Mouse (Mus musculus): ENCODE data around the gene Rnf5. TPM values are rescaled to one million over a fixed set of nuclear protein-coding genes. Genes with fewer than 3 reads are reported as not detected.

Gene Rnf5
- polyA plus RNA-seq, 1 experiment from 2014 or later: 241 TPM

DNA sequence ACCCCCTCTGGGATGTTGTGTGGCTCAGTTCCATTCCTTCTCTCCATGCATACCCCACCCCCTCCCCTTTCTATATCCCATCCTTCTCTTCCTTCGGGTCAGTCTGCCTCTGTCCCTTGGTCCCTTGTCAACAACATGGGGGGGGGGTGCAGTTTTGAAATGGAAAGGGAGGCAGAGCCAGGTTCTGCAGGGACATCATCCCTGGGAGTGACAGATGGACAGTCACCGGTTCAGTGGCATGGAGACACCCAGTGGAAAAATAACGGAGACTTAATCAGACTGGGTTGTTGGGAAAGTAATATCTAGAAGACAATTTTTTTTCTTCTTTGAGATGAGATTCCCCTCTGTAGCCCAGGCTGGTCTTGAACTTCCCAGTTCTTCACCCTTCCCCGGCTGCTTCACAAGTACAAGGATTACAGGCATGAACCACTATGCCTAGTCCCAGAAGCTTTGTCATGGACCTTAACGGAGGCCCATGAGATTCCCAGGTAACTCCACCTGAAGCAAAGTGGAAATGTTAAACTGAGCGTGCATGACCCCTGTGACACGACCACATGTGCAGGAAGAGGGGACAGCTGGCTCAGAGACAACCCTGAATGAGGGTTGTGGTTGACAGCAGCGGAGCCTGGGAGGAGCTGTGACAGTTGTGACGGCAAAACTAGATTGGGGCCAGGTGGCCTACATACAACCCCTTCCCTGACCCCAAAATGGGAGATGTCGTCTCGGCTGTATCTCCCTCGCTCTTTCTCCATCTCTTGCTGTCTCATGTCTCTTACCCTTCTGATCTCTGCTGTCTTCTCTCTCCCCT is 26.5 kb upstream of the Rnf5 start:
- H3K9ac ChIP-seq: peak overlapping the region; percentile 73
- 17% methylated on average over 12 of the region's 12 CpGs for WGBS
- peaks cover 64% of the 10 kb centered on the region for H3K4me1 ChIP-seq
- H3K27me3 ChIP-seq: peaks cover 53% of the 10 kb centered on the region
- H3K4me2 ChIP-seq: peak overlapping the region; percentile 87
- no peaks in the 10 kb centered on the region for H3K36me3 ChIP-seq (replicated peaks)
- no peaks in the 10 kb centered on the region for H3K9me3 ChIP-seq
- no peak for ATAC-seq (ENCODE audit: low FRiP score)
- H3K27ac ChIP-seq: no peak overlapping the region
- H3K4me3 ChIP-seq (replicated peaks): peak overlapping the region; percentile 38

DNA sequence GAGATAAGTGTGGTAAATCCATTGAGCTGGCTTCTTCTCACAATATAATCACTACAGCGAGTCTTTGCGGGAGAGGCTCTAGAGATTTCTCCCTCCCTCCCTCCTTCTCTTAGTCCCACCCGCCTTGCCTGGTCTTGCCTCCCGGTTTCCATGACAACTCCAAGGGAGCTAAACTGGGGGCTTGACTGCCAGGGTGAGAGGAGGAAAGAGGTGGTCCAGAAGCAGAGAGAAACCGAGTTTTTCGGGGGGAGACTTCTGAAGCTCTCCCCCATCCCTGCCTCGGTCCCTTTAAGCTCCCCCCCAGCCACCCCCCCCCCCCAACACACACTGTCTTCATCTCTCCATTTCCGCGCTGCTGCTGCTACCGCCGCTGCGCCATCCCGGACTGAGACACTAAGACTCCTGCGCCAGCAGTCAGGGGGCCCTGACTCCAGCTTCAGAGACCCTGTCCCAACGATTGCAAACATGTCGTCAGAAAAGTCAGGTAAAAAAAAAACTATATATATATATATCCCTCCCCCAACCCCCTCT is 25.8 kb upstream of the Rnf5 start, which contains the start of gene Prrt1:
Gene Prrt1 (plus strand): TSS at position 313 of the 531 bp plus-strand sequence.
- no peaks in the 10 kb centered on the region for H3K9me3 ChIP-seq
- 0% methylated on average over 14 of the region's 16 CpGs for WGBS
- H3K27me3 ChIP-seq: peaks cover 53% of the 10 kb centered on the region
- peak within 1 kb of the TSS; percentile 71 for H3K4me3 ChIP-seq (replicated peaks)
- peak within 1 kb of the TSS; percentile 92 for H3K27ac ChIP-seq
- peak within 1 kb of the TSS; percentile 87 for H3K4me2 ChIP-seq
- peak within 1 kb of the TSS; percentile 73 for H3K9ac ChIP-seq
- peak; percentile 48 for ATAC-seq (ENCODE audit: low FRiP score)
- peaks cover 64% of the 10 kb centered on the region for H3K4me1 ChIP-seq
- H3K36me3 ChIP-seq (replicated peaks): no peaks in the 10 kb centered on the region

DNA sequence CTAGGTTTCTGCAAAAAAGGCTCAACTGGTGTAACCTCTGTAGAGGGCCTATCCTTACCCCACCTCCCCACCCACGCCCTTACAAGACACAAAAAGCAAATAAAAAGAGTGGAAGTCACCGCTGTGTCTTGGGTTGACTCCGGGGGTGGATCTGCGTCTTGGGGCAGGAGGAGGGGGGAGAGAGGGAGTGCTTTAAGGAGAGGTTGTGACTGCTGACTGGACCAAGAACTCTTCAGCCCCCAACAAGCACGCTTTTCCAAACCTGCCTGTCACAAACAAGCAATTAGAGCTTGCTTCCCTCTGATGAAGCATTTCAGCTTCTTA is 25.1 kb upstream of the Rnf5 start:
- ATAC-seq (ENCODE audit: low FRiP score): no peak
- 12% methylated on average over 5 of the region's 5 CpGs for WGBS
- H3K27me3 ChIP-seq: peaks cover 48% of the 10 kb centered on the region
- no peaks in the 10 kb centered on the region for H3K9me3 ChIP-seq
- H3K9ac ChIP-seq: peak overlapping the region; percentile 73
- peak overlapping the region; percentile 71 for H3K4me3 ChIP-seq (replicated peaks)
- H3K27ac ChIP-seq: peak overlapping the region; percentile 92
- peak overlapping the region; percentile 87 for H3K4me2 ChIP-seq
- no peaks in the 10 kb centered on the region; the same call in 1 of the 2 replicates for H3K36me3 ChIP-seq (replicated peaks)
- H3K4me1 ChIP-seq: peaks cover 64% of the 10 kb centered on the region

DNA sequence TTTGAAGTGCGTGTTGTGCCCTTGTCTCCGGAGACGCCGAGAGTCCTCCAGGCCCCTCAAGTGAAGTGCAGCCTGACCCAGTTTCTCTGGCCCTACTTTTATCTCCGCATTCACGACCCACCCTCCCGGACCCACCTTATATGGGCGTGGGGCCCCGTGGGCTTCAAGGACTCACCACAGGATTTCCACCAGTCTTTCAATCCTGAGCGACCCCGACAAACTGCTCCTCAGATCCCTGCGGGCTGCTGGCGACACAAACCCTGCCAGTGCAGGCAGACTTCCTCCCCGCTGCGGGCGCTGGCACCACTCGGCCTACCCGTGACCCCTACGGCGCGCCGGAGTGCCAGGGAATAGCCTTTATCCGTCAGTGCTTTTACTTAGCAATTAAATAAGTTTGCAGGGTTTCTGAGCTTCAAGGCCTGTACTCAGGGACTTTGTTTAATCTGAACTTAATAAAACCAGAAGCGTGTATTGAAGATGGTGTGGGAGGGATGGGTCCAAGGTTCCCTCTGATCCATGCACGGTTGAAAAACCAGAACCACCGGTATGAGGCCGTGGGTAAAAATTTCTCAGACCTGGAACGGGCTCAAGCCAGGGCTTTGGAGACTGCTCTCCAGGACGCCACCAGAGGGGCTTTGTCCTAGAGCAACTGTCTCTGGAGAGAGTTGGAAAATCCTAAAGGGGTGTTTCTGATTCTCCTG is 24.6 kb upstream of the Rnf5 start, which contains the start of gene Ppt2:
Gene Ppt2 (minus strand): TSS at position 568 of the 701 bp plus-strand sequence.
- no peak for ATAC-seq (ENCODE audit: low FRiP score)
- WGBS: 6% methylated on average over 29 of the region's 29 CpGs
- Histone ChIP-seq H3K4me3 (replicated peaks) (peak within 1 kb of the TSS; percentile 71), H3K36me3 (replicated peaks) (peaks cover under 1% of the 10 kb centered on the region; the same call in 1 of the 2 replicates), H3K4me1 (peaks cover 64% of the 10 kb centered on the region), H3K9ac (peak within 1 kb of the TSS; percentile 73), H3K27ac (peak within 1 kb of the TSS; percentile 92), H3K4me2 (peak within 1 kb of the TSS; percentile 87), H3K9me3 (no peaks in the 10 kb centered on the region), H3K27me3 (peaks cover 43% of the 10 kb centered on the region)

DNA sequence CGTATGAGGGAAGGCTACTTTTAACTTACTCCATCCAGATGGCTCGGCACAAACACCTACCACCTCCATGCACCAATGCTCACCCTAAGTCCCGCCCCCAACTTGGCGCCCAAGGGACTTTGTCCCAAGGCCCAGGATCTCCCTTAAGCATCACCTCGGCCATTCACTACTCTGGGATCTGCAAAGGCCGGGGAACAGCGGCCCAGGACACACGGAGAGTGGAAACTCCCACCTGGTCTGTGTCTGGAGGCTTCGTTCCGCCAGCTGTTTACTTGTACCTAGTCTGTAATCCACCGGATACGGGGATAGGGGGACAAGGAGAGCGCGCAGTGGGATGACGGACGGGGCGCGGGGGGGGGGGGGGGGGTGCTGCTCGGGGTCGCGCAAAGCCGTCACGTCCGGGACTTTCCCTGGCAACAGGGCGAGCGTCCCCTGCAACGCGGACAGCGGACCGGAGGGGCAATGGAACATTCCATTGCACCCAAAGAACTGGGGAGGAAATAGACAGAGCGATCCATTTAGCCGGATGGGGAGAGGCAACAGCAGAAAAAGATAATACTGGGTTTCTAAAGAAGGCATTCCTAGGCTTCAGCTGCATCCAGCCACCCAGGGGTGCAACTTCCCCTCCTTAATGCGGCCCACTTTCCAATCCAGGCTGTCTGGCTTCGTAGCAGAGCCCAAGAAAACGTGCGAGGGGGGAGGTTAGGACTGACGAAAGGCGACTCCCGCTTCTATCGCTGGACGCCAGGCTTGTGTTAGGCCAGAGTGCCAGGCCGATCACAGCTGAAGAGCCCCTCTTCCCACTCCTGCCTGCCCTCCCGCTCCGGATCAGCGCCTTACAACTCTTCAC is 23.8 kb upstream of the Rnf5 start:
- WGBS: under 1% methylated on average over 43 of the region's 45 CpGs
- ATAC-seq (ENCODE audit: low FRiP score): peak; percentile 67
- Histone ChIP-seq H3K27ac (peak overlapping the region; percentile 92), H3K4me3 (replicated peaks) (peak overlapping the region; percentile 71), H3K27me3 (peaks cover 35% of the 10 kb centered on the region), H3K36me3 (replicated peaks) (peaks cover 9% of the 10 kb centered on the region), H3K9ac (peak overlapping the region; percentile 73), H3K9me3 (no peaks in the 10 kb centered on the region), H3K4me2 (peak overlapping the region; percentile 87), H3K4me1 (peaks cover 60% of the 10 kb centered on the region)

DNA sequence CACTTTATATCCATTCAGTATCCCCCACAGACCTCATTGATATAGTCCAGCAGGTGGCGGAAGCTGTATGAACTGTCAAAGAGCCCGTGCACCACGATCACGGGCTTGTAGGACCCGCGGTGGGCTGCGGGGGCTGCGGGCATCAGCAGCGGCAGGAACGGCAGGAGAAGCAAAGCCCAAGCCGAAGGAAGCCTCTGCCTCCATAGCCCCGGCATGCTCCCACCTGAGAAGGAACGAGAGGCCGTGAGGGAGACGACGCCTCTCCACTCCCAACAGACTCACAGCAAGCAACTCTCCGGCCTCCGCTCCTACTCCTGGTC is 23.2 kb upstream of the Rnf5 start:
- H3K9ac ChIP-seq: peak overlapping the region; percentile 73
- H3K4me1 ChIP-seq: peaks cover 54% of the 10 kb centered on the region
- peak overlapping the region; percentile 92 for H3K27ac ChIP-seq
- H3K27me3 ChIP-seq: peaks cover 30% of the 10 kb centered on the region
- H3K36me3 ChIP-seq (replicated peaks): peaks cover 14% of the 10 kb centered on the region
- under 1% methylated on average over 18 of the region's 18 CpGs for WGBS
- no peaks in the 10 kb centered on the region for H3K9me3 ChIP-seq
- peak overlapping the region; percentile 87 for H3K4me2 ChIP-seq
- H3K4me3 ChIP-seq (replicated peaks): peak overlapping the region; percentile 71
- peak; percentile 30 for ATAC-seq (ENCODE audit: low FRiP score)

DNA sequence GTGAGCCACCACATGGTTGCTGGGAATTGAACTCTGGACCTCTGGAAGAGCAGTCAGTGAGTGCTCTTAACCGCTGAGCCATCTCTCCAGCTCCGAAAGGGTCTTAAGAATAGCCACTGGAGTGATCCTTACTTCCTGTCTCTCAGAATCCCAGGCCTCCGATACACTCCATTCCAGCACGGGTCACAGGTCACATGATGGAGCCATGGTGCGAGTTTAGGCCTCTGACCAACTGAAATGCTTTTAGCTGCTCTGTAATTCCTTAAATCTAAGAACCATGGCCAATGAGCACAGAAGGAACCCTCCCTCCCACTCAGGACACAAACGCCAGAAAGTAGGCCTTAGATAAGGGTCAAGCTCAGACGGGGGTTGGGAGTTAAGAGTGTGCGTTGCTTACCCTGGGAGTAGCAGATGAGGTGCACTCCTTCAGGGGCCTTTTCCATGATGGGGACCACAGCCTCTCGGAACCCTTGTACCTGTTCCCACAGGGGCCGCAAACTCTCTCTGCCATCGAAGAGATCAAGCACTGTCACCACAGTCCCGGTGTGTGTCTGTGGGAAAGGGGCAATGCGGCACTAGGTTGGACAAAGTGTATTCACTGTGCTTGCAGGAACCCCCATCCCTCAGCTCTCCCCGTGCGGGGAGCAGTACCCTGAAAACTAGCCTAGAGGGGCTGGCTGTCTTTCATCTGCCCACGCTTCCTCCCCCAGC is 22.7 kb upstream of the Rnf5 start:
- Histone ChIP-seq H3K4me2 (peak overlapping the region; percentile 87), H3K9ac (peak overlapping the region; percentile 73), H3K9me3 (no peaks in the 10 kb centered on the region), H3K4me3 (replicated peaks) (peak overlapping the region; percentile 71), H3K27ac (peak overlapping the region; percentile 92), H3K4me1 (peaks cover 49% of the 10 kb centered on the region), H3K27me3 (peaks cover 24% of the 10 kb centered on the region), H3K36me3 (replicated peaks) (peaks cover 17% of the 10 kb centered on the region)
- WGBS: 57% methylated on average over 16 of the region's 16 CpGs
- peak; percentile 0; the same call in 1 of the 2 replicates for ATAC-seq (ENCODE audit: low FRiP score)

DNA sequence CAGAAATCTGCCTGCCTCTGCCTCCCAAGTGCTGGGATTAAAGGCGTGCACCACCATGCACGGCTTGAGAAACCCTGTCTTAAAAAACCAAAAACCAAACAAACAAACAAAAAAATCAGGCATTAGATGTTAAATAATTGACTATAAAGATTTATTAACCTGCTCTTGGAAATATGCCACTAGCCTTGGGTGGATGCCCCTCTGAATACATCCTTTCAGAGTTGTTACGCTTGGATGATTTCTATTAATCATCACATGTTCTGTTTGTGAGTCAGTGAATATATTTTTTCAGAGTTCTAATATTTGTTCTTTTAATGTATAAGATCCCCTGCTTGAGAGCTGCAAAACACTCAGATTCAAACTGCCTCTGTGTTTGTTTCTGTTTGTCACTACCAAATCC is 21.5 kb upstream of the Rnf5 start:
- WGBS: 96% methylated on average over 3 of the region's 3 CpGs
- no peak for ATAC-seq (ENCODE audit: low FRiP score)
- H3K4me2 ChIP-seq: no peak overlapping the region

DNA sequence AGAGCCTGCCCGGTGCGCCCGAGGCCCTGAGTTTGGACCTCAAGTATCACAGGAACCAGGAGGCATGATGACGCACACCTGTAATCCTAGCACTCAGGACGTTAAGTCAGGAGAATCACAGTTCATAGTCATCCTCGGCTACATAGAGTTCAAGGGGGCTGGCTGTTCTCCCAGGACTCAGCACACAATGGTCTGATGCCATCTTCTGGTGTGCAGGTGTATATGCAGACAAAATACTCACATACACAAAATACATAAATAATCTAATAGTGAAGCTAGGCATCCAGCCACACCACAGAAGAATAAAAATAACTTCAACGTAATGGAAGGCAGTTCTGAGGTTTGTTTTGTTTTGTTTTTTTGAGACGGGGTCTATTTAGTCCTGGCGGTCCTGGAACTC is 19.7 kb upstream of the Rnf5 start:
- Histone ChIP-seq H3K4me3 (replicated peaks) (no peak overlapping the region), H3K9ac (no peak overlapping the region), H3K27me3 (no peaks in the 10 kb centered on the region), H3K4me1 (peaks cover 18% of the 10 kb centered on the region), H3K4me2 (no peak overlapping the region), H3K36me3 (replicated peaks) (peaks cover 23% of the 10 kb centered on the region), H3K27ac (no peak overlapping the region), H3K9me3 (no peaks in the 10 kb centered on the region)
- ATAC-seq (ENCODE audit: low FRiP score): no peak
- 90% methylated on average over 9 of the region's 9 CpGs for WGBS

More for the DNA sequence above, 21.5 kb upstream of the Rnf5 start:
- H3K27me3 ChIP-seq: peaks cover 12% of the 10 kb centered on the region
- H3K36me3 ChIP-seq (replicated peaks): peaks cover 23% of the 10 kb centered on the region
- no peak overlapping the region for H3K9ac ChIP-seq
- peaks cover 37% of the 10 kb centered on the region for H3K4me1 ChIP-seq
- no peaks in the 10 kb centered on the region for H3K9me3 ChIP-seq
- no peak overlapping the region for H3K27ac ChIP-seq
- no peak overlapping the region for H3K4me3 ChIP-seq (replicated peaks)

DNA sequence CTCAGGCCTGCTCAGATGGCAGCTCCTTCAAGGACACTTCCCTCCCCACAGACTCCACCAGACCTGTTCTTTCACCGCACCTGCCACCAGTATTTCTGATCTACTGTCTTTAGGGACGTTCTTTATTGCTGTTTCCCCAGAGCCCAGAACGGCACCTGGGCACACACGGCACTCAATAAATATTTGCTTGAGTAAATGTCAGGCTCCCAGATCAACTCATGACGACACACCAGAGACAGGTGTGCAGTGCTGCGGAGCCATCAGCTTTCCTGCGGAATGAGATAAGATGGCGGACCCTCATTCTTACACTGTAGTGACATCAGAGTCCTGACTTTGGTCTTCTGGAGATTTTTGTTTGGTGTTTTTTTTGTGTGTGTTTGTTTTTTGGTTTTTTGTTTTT is 17.5 kb upstream of the Rnf5 start:
- no peak overlapping the region for H3K9ac ChIP-seq
- 89% methylated on average over 8 of the region's 8 CpGs for WGBS
- peaks cover 39% of the 10 kb centered on the region for H3K36me3 ChIP-seq (replicated peaks)
- H3K27me3 ChIP-seq: no peaks in the 10 kb centered on the region
- H3K27ac ChIP-seq: no peak overlapping the region
- H3K4me2 ChIP-seq: no peak overlapping the region
- no peak overlapping the region for H3K4me3 ChIP-seq (replicated peaks)
- ATAC-seq (ENCODE audit: low FRiP score): no peak
- no peaks in the 10 kb centered on the region for H3K9me3 ChIP-seq
- peaks cover 4% of the 10 kb centered on the region for H3K4me1 ChIP-seq

DNA sequence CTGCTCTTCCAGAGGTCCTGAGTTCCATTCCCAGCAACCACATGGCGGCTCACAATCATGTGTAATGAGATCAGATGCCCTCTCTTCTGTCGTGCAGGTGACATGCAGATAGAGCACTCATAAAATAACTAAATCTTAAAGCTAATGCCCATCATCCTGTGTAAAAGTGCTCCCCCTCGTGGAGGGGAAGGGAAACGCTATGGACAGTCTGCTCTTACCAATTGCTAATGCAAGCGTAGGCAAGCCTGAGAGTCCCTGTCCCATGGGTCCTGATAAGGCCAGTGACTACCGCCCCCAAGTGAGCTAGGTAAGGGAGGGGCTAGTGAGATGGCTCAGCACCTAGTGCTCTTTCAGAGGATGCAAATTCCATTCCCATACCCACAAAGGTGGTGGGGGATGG is 15.5 kb upstream of the Rnf5 start:
- WGBS: 14% methylated on average over 6 of the region's 6 CpGs
- ATAC-seq (ENCODE audit: low FRiP score): peak; percentile 30; the same call in 1 of the 2 replicates
- Histone ChIP-seq H3K4me1 (no peaks in the 10 kb centered on the region), H3K4me3 (replicated peaks) (no peak overlapping the region), H3K9me3 (no peaks in the 10 kb centered on the region), H3K27me3 (no peaks in the 10 kb centered on the region), H3K36me3 (replicated peaks) (peaks cover 58% of the 10 kb centered on the region), H3K9ac (no peak overlapping the region), H3K4me2 (no peak overlapping the region), H3K27ac (no peak overlapping the region)

All from forebrain, embryonic 12.5 days (tissue).